Mouse (Mus musculus): ENCODE measurements around the gene Bbs7. TPM values are rescaled to one million over a fixed set of nuclear protein-coding genes. Genes with fewer than 3 reads are reported as not detected.
"Not testable (repeated sequence)": the region's sequence is repeated elsewhere in the genome, so short reads cannot be mapped to it uniquely, and the experiment has no call there.

Bbs7 gene
- total RNA-seq (2021): 10 to 100 TPM; 14.3 to 16.7 TPM

DNA sequence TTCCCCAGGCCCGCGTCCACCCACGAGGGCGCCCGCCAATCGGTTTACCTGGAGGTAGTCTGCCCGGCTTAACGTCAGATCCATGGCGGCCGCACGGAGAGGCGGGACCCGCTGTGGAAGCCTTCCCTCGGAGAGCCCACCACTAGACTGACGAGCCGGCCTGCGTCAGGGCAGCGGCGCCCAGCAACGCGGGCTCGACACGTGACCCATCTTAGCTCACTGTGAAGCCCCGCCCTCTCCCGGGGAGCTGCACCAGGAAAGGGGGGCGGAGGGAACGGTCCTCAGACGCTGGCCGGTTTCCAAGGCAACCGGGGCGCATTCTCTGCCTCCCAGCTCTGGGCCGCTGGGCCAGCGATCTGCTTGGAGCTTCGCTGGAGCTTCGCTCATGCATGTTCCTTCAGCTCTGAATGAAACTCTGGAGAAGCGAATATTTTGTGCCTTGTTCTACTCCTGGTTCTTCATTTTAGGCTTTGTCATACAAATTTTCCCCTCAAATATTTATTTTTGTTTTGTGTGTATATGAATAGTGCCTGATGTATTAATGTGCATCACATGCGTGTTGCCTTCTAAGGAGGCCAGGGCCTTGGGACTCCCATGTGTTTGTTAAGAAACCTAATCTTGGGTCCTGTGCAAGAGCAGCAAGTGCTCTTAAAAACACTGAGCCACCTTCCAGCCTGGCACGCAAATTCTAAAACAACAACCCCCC lies at the start of gene Bbs7:
TSS of gene Bbs7 (minus strand) at position 276 of the 706 bp plus-strand sequence.
- DNase-seq (ENCODE audit: extremely low spot score in 1 of 2, low spot score in 1 of 2): peak; percentile 81 to 85

DNA sequence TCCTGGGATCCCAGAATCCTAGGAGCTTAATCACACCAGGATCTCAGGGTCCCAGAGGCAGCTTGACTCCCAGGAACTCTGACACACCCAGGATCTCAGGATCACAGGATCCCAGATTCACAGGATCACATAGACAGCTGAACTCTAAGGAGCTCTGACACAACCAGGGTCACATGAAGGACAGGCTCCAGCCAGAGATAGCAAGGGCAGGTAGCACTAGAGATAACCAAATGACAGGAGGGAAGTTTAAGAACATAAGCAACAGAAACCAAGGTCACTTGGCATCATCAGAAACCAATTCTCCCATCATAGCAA lies 31.9 kb upstream of the Bbs7 start:
- DNase-seq (ENCODE audit: extremely low spot score in 1 of 2, low spot score in 1 of 2): not testable (repeated sequence)

DNA sequence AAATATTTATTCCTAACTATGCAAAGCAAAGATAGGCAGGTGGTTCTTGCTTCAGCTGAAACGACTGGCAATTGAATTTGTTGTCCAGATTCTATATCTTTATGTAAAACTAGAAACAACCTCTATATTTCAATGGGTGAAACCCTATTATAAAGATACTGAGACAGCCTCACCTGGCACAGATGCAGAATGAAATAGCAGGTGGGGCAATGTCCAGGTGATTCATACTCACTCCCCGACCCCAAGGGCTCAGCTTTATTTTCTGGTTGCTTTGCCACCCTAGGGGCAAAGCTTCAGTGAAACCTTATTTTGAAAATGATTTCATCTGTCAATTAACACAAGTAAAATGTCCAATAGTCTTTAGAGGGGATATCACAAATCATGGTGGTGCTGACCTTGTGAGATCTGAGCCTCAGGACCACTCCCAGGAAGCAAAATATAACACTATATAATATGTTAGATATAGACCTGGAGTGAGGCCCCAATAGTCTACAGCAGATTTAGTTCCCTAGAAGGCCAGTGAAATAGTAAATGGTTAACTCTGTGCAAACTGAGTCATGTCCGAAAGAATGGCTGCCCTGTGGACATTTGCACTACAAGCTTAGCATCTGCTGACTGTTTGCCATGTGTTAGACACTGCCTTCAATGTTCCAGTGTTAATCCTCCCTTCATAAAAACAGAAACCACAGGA lies 31.4 kb upstream of the Bbs7 start:
- no peak for DNase-seq (ENCODE audit: extremely low spot score in 1 of 2, low spot score in 1 of 2)

DNA sequence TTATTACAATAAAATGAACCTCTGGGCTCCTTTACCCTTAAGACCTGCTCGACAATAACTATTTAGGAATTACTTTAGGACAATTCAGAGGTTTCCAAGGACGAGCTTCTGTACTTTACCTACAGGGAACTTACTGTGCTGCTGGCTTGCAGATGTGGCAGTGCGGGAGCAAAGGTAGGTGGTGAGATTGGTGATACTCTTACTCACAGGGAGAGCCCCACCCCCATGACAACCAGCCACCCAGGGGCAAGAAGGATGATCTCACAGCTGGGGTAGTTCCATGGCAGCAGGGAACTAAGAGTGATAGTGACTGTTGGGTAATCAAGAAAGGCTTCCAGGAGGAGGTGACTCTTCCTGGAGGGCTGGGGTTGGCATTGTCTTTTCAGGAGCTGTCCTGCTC lies 30.1 kb upstream of the Bbs7 start:
- no peak for DNase-seq (ENCODE audit: extremely low spot score in 1 of 2, low spot score in 1 of 2)

DNA sequence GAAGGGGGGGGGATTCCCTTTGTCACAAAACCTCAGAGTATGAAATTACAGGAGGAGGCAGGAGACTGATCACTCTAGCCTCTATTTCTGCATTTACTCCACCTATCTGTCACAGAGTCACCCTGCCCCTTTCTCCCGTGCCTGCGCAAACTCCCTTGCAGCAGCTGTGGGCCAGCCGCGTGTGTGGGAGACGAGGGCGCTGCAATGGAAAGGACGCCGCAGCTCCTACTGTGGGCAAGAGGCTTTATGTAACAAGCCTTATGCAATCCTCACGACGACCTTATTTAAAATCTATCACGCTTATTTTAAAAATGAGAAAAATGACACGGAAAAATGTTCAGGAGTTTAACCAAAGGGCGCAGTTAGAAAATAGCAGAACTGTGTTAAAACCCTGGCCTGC lies 29.5 kb upstream of the Bbs7 start:
- DNase-seq (ENCODE audit: extremely low spot score in 1 of 2, low spot score in 1 of 2): no peak

DNA sequence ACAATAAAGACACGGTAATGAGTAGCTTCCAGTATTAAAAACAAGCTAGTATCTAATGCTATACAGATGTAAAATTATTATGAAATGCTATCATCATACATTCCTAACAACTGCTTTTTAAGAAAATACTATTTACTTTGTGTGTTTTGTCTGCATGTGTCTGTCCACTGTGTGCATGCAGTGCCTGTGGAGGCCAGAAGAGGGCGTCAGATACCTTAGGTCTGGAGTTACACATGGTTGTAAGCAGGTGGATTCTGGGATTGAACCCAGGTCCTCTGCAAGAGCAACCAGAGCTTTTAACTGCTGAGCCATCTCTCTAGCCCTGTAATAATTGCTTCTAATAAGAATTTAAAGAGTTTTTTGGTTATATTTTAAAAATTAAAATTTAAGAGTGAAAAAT lies 27.5 kb upstream of the Bbs7 start:
- DNase-seq (ENCODE audit: extremely low spot score in 1 of 2, low spot score in 1 of 2): no peak

DNA sequence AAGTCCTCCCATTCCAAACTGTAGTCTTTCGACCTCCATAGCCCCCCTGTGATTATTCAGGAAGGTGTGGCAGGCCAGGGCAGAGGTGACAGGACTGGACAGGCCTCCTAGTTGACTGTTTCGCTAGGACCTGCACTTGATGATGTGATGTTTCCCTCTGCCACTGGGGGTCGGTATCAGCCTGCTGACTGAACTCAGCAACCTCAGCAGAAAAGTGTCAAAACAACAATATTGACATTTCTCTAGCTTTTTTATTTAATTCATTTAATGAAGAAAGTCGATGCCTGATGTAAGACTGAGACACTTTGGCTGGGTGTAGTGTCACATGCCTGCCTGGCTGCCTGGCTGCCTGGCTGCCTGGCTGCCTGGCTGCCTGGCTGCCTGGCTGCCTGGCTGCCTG lies 22.2 kb upstream of the Bbs7 start:
- DNase-seq (ENCODE audit: extremely low spot score in 1 of 2, low spot score in 1 of 2): peak; percentile 45 to 67

DNA sequence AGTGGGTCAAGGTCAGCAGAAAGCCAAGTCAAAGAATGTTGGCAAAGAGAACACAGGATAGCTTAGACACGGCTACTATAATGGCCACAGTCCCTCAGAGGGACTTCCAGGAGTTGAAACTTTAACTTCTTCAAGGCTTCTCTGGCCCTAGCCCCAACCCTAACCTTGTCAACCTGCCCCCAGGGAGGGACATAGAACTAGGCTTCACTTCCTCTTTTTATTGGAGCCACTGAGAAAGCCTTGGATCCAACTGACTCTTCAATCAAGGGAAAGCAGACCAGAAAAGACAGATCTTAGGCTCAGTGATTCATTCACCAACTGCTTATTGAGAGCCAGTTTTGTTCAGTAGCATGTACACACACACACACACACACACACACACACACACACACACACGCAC lies 13.5 kb upstream of the Bbs7 start:
- DNase-seq (ENCODE audit: extremely low spot score in 1 of 2, low spot score in 1 of 2): no peak

DNA sequence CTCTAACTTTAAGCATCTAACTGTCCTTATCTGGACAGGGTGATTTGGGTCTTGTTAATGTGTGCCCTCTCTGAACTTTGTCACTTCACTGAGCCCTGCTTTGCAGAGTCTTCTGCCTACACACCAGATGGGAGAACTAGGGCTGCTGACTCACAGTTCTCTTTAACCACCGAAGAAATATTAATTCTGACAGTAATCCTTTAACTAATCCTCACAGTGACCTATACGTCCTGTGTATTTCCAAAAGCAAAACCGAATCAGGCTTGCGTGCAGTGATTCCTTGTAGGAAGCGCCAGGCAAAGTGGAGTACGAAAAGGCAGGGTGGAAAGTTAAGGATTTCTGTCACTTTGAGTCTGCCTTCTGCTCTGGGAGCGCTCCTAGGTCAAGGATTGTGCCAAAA lies 4.9 kb upstream of the Bbs7 start:
- DNase-seq (ENCODE audit: extremely low spot score in 1 of 2, low spot score in 1 of 2): no peak

DNA sequence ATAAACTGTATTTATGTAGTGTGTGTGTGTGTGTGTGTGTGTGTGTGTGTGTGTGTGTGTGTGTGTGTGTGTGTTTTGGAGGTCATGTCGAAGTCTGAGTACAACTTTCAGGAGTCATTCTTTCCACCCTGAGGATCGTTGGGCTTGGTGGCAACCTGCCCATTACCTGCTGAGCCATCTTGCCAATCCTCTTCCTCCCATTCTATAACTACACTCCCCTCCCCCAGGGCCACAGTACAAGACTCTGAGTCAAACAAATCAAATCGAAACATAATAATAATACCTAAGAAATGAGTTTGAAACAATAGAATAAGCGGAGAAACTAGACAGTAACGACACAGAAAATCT lies 605 bp upstream of the Bbs7 start:
- no peak for DNase-seq (ENCODE audit: extremely low spot score in 1 of 2, low spot score in 1 of 2)

DNA sequence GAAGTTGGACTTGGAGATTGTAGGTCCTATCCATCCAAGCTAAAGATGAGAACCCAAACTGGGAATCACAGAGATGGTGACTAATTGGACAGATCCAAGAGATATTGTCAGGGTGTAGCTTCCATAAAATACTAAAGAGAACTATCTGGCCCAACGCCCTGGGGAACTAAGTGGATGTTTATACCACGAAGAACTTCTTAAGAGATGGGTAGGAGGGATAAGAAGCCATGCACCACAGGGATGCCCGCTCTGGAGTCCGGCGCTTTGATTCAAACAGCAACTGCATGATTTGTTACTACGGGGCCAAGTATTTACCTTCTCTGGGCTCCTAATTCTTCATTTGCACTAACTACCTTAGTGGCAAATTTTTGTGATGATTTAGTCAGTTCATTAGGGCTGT lies 590 bp downstream of the Bbs7 start:
- DNase-seq (ENCODE audit: extremely low spot score in 1 of 2, low spot score in 1 of 2): no peak

DNA sequence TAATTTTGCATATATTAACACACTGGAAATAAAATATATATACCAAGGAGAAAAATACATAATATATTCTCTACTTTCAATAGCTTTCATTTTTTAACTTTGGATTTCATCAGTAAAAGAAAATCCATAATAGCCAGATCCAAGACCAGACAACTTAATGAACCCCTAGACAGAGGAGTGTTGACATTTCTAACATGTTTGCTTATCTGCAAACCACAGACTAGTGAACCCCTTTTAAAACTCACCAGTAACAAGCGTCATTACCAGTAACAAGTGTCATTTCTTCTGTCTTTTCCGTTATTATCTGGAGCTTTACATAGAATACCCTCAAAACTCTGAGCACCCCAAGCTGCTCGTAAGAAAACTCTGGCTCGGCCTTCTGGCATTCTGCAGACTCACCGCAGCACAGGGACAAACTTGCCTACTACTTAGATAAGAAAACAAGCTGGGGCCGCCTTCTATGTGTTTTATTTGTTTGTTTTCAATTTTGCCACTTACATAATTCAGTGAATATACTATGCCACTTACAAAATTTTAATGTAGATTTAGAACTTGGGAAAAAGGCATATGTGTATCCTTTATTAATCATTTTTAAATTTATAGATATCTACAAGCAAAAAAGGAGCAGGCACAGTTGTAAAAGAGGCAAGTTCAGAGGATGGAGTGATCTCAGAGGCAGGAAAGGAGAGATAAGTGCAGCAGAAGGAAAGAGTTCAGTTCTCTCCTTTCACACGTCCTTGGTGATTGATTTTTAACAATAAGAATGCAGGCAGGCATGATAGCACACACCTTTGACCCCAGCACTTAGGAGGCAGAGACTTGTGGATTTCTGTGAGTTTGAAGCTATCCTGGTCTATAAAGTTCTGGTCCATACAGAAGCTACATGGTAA lies 7.1 kb downstream of the Bbs7 start:
- DNase-seq (ENCODE audit: extremely low spot score in 1 of 2, low spot score in 1 of 2): no peak

DNA sequence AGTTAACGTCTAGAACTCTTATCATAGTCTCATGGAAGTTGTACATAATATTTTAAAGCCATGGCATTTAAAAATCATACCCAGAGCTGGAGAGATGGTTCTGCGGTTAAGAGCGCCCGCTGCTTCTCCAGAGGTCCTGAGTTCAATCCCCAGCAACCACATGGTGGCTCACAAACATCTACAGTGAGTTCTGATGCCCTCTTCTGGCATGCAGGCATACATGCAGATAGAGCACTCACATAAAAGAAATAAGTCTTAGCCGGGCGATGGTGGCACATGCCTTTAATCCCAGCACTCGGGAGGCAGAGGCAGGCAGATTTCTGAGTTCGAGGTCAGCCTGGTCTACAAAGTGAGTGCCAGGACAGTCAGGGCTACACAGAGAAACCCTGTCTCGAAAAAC lies 13.5 kb downstream of the Bbs7 start:
- DNase-seq (ENCODE audit: extremely low spot score in 1 of 2, low spot score in 1 of 2): not testable (repeated sequence)

DNA sequence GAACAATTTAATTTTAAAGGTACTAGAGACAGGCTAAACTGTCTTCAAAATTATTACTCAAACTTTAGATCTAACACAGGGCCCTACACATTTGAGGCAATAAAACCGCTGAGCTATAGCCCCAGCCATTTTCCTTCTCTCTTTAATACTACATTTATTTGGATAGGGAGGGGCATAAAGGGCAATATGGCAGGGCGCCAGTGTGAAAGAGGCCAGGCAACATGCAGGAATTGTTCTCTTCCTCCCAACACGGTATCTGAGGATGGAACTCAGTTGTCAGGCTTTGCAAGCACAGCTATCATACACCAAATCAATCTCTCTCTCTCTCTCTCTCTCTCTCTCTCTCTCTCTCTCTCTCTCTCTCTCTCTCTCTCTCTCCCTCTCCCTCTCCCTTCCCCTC lies 14.5 kb downstream of the Bbs7 start:
- DNase-seq (ENCODE audit: extremely low spot score in 1 of 2, low spot score in 1 of 2): no peak

DNA sequence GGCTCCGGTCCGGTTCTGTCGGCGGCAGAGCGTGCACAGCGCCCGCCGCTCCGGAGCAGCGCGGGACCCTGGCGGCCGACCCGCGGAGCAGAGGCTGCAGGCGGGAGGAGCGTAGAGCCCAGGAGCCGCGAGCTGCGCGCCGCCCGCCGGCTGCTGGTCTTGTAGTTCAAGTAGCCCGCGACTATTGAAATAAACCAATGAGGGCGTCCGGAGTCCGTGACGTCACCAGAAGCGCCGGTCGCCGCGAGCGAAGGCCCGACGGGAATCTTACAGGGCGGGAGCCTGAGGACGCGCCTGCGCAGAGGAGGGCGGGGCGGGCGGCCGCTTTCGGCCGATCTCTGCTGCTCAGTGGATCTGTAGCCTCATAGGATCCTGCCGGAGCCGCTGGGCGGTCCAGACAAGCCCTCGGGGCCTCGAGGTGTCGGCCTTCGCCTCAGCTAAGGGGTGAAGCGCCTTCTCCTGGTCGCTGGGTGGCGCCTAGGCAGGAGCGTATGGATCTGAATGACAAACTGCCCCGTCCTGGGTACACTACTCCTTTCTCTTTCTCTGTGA lies 41.4 kb downstream of the Bbs7 start, which contains the start of gene Ccna2:
TSS of gene Ccna2 (minus strand) at position 324 of the 552 bp plus-strand sequence.
- DNase-seq (ENCODE audit: extremely low spot score in 1 of 2, low spot score in 1 of 2): peak; percentile 95

DNA sequence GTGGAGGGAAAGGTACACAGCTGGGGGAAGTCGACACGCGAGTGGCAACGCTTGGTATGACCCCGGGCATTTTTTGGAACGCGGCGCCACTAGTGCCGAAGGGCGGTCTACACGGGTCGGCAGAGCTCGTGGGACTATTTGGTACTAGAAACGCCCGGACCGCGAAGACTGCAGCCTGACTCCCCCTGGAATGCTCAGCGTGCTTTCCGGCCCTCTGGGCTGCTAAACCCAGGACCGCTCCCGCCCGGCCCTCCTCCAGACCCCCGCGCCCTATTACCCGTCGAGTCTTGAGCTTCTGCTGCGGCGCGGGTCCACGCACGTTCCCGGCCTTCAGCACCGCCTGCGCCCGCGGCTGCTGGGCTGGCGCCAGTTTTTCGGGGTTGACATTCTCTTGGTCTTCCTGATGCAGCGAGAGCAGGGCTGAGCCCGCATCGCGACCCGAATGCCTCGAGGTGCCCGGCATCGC lies 41.9 kb downstream of the Bbs7 start:
- DNase-seq (ENCODE audit: extremely low spot score in 1 of 2, low spot score in 1 of 2): peak in 1 of 2 experiments; percentile 5

DNA sequence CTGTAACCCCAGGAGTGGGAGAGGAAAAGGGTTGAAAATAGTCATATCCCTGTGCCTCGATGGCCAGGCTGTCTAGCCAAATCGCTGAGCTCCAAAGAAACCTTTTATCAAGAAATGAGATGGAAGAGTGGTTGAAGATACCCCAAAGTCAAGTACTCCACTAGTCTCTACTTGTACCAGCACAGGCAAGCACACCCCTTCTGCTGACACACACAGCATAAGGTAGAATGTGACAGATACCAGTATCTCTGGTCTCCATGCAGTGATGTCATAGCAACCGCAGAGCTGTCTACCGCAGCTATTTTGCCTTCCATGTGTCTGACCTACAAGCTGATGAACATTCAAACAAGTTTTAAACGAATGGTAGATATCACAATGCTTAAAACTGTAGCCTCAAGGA lies 43.4 kb downstream of the Bbs7 start:
- no peak for DNase-seq (ENCODE audit: extremely low spot score in 1 of 2, low spot score in 1 of 2)

DNA sequence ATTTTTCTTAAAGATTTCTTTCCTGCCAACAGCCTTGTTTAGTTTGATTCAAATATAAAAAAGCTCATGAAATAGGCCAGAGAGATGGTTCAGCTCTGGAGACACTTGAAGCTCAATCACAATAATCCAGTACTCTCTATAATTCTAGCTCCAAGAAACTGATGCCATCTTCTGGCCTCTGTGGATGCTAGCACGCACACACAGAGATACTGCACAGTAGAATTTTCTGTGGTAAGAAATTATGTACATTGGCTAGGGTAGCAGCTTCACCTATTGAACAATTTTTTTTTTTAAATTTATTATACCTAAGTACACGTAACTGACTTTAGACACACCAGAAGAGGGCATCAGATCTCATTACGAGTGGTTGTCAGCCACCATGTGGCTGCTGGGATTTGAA lies 49.6 kb downstream of the Bbs7 start:
- DNase-seq (ENCODE audit: extremely low spot score in 1 of 2, low spot score in 1 of 2): no peak

DNA sequence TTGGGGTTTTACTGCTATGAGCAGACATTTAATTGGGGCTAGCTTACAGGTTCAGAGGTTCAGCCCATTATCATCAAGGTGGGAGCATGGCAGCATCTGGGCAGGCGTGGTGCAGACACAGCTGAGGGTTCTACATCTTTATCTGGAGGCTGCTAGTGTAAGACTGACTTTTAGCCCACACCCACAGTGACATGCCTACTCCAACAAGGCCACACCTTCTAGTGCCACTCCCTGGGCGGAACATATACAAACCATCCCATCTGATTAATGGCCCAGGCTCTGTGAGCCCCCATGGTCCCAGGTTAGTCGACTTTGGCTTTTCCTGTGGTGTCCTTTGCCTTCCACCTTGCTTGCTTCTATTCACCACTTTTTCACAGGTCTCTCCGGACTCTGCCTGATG lies 53.7 kb downstream of the Bbs7 start:
- no peak for DNase-seq (ENCODE audit: extremely low spot score in 1 of 2, low spot score in 1 of 2)

DNA sequence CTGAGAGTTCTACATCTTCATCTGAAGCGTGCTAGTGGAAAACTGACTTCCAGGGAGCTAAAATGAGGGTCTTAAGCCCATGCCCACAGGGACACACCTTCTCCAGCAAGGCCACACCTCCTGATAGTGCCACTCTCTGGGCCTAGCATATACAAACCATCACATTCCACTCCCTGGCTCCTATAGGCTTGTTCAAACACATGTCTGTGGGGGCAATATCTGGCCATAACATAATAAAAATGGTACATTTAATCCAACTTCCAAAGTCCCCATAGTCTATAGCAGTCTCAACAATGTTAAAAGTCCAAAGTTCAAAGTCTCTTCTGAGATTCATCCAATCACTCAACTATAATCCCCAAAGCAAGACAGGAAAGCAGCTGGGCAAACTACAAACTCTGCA lies 55.7 kb downstream of the Bbs7 start:
- no peak for DNase-seq (ENCODE audit: extremely low spot score in 1 of 2, low spot score in 1 of 2)

DNA sequence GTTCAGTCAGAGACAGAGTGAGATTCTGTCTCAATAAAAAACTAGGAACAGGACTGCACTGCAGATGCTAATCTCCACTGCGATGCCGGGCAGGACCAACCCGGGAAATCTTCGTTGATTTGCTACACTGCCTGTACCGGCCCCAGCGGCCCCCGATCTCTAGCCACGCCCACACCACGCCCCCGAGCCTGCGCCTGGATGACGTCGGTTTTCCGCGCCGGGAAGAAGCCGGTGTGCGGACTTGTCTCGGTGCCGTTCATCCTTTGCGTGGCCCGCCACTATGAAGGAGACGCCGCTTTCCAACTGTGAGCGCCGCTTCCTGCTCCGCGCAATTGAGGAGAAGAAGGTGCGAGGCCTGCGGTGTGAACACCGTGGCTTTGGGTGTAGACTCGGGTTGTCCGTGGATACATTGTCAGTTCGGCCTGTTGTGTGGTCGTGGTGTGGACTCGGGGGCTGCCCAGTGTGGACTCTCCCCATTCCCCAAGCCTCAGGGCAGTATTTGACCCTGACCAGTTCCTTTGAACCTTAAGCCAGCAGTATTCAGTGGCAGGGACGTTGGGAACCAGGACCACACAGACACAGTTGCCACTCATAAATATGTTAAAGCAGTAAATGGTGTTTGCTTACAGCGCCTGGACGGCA lies 60.8 kb downstream of the Bbs7 start, which contains the start of gene Exosc9:
TSS of gene Exosc9 (plus strand) at position 201 of the 642 bp plus-strand sequence.
- DNase-seq (ENCODE audit: extremely low spot score in 1 of 2, low spot score in 1 of 2): peak; percentile 97

Measured in layer of hippocampus, postnatal 25 days (tissue).